Mouse (Mus musculus) erythroblast, adult 5-6 weeks (primary cell): Measurements from ENCODE around the gene Gm20388. TPM values are rescaled to one million over a fixed set of nuclear protein-coding genes. Genes with fewer than 3 reads are reported as not detected.

Source experiments
- ATAC-seq: replicated peaks from 2 replicates; pipeline ENCODE4 v1.8.0; 2016; ENCODE audit warnings: moderate number of reproducible peaks, mild to moderate bottlenecking, moderate TSS enrichment, inconsistent platforms; ENCODE audit not compliant: poor library complexity, low FRiP score, severe bottlenecking
- total RNA-seq, 2 experiments: library from RNA; stranded (forward) in 1 of 2; stranded (reverse) in 1 of 2; fragments of 150-400 nt in 1 of 2; fragments of 200-764, 138-1000 nt in 1 of 2; gene quantifications; 2 replicates each; pipeline versions ENCODE4 v1.2.3 to v1.2.4; 2015 to 2017; ENCODE audit warnings: low replicate concordance in 2 of 2

Gm20388 gene
- total RNA-seq, 2 experiments from 2014 or later: 2.9 to 7.8 TPM

DNA sequence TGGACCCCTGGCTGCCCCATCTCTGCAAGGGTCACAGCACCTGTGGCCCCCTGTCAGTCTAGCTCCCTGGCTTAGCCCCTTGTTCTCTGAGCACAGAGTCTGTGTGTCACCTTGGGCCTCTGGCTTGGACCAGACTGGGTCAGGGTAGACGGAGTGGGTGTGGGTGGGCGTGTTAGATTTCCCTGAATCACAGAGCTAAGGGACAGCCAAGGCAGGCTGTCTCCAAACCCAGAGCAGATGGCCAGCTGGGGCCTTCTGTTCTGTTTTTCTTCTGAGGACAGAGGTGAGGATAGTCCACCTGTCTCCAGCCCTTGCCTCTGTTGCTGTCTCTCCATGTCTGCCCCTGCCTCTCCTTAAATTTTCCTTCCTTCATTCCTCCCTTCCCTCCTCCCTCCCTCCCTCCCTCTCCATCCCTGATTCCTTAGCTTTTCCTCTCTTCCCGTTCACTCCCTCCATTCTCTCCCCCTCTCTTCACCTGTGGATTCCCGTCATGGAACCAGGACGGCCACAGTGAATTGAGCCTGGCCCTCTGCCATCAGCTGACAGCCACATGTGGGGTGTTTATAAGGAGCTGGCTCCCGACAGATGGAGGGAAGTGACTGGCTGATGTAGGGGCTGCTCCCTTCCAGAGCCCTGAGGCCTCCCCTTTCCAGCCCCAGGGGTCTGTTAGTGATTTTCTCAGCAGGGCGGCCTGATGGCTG lies 1852.5 kb downstream of the Gm20388 start:
- no peak for ATAC-seq

DNA sequence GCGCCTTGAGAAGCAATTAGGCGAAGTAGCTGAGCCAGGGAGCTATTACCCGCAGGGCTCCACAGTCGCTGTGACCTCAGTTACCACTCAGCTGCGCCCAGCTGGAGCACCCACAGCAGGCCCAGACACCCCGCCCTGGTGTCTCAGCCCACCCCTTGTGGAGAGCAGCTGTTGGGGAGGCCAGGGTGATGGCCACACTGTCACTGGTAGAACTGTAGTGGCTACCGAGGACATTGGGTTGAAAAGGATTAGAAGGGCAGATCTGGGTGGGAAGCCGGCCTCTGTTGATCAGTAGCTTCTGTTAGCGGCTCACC lies 1853.0 kb downstream of the Gm20388 start:
- no peak for ATAC-seq

DNA sequence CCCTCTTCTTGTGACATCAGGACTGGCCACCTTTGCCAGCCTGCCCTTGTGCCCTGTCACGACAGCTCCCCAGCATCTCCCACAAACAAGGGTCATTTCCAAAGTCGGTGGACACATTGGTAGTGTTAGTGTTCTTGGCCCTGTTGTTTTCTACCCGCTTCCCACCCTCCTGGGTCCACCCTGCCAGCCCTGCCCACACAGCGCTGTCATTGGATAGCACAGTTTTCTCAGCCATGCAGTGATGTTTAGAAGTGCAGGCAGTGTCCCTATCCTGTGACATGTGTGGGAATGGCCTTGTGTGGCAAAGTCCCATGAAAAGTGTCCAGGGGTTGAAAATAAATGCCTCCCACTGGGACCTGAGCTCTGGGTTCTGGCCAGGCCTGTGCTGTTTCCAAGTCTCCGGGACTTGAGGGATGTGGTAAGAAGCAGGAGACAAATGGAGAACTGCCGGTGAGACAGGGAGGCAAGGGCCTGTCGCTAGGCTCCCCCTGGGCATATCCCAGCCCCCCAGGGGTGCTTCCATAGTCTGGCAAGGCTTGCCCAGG lies 1855.0 kb downstream of the Gm20388 start:
- ATAC-seq: no peak

DNA sequence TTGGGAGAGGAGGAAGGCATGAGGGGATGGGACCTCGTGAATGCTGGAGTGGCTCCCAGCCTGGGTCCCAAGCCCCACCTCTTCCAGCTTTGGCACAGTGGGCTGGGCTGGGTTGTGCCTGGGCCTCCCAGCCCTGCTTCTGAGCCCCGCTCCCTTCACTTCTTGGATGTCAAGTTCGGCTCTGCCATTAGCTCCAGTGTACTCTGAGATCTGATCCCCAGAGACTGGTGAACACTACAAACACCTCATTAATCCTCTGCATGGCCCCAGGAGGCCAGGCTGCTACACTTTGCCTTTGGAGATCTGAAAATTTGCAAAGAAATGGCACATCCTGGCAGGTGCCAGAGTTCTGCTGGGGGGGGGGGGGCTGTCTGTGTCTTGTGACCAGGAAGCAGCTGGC lies 1858.5 kb downstream of the Gm20388 start:
- no peak for ATAC-seq

DNA sequence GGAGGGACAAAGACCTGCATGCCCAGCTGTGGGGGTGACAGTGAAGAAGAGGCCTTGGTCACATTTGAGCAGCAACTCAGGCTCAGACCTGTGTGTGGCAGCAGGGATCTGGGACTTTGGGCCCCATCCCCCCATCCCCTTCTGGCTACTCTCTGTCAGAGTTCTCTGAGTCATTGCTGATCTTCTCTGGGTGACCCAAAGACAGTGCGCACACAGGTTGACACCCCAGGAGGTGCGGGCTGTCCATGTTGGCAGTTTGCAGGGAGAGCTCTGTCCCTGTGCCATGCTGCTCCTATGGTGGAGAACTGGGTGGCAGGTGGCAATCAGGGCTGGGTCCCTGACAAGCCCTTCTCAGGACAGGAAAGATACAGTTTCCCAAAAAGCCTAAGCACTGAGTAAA lies 1859.0 kb downstream of the Gm20388 start:
- ATAC-seq: no peak

- no peak for ATAC-seq
Measured at GRCm38 (mm10) chr8:121770845-121771752, 1860.5 kb downstream of the Gm20388 start.

DNA sequence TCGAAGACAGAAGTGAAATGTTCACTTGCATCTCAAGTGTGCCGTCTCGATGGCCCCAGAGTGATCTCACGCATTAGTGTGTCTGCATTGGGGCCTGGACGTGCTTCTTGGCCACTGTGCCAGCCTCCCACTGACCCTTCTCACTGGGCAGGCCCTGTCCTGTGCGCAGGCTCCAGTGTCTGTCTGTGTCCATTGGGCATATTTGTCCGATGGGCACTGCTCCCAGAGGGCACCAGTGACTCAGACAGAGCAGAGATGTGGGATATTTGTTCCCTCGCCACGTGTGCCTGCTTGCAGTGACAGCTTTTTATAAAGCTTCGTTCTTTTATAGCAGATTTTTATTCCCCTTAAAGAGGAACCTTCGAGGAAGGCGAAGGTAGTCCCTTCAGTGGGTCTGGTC lies 1863.2 kb downstream of the Gm20388 start:
- no peak for ATAC-seq

- ATAC-seq: no peak
Measured at GRCm38 (mm10) chr8:121782493-121782892, 1871.9 kb downstream of the Gm20388 start.

DNA sequence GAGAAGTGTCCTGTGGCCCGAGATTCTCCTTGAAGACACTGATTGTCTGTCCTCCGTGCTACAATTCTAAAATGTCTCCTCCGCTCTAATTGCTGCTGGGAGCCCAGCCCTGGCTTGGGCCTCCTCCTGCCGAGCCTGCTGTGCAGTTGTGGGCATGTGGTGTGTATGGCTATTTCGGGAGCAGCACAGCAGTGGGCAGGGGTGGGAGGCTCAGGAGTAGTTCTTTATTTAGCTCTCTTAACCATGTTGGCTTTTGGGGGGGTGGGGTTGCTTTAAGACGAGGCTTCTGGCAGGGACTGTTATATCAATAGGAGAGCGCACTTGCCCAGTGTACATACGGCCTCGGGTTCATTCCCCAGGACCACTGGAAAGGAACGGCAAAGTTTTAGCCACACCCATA lies 1875.9 kb downstream of the Gm20388 start:
- no peak for ATAC-seq

- no peak for ATAC-seq
Measured at GRCm38 (mm10) chr8:121788786-121789185, 1878.1 kb downstream of the Gm20388 start.

GRCm38 (mm10) chr8:121792159-121792558 lies 1881.5 kb downstream of the Gm20388 start:
- no peak for ATAC-seq

GRCm38 (mm10) chr8:121792627-121793026 lies 1882.0 kb downstream of the Gm20388 start:
- no peak for ATAC-seq

DNA sequence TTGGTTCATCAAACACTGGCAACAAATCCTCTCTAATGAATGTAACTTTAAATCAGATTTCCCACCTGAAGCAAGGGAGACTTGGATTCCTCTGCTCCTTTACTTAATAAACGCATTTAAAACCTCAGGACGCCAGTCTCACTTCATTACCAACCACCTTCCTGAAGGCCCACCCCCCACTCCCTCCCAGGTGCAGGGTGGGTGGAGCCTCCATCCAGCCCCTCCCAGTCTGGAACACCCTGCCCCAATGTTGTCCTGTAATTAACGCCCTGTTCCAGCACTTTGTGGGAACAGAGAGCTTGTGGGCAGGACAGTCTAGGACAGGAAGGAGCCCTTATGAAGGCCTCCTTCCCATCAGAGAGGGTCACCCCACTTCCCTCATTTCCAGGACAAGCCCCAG lies 1883.5 kb downstream of the Gm20388 start:
- ATAC-seq: no peak

DNA sequence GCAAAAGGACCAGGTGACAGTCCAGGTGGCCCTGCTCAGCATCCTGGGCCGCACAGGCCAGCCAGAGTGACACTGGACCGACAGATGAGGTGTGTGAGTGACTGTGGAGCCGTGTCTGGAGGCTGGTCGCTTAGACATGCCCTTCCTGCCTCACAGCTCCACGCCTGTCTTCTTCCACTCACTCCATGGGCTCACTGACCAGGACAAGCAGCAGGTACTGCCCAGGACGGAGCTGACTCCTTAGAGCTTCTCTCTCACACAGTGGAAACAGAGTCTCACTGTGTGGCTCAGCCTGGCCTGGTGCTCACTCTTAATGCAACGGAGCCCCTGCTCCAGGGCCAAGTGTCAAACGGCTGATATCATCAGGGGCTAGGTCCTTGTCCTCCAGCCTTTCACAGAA lies 1884.8 kb downstream of the Gm20388 start:
- no peak for ATAC-seq

GRCm38 (mm10) chr8:121796406-121796805 lies 1885.8 kb downstream of the Gm20388 start:
- ATAC-seq: no peak

- ATAC-seq: no peak
Measured at GRCm38 (mm10) chr8:121798401-121798800, 1887.8 kb downstream of the Gm20388 start.

DNA sequence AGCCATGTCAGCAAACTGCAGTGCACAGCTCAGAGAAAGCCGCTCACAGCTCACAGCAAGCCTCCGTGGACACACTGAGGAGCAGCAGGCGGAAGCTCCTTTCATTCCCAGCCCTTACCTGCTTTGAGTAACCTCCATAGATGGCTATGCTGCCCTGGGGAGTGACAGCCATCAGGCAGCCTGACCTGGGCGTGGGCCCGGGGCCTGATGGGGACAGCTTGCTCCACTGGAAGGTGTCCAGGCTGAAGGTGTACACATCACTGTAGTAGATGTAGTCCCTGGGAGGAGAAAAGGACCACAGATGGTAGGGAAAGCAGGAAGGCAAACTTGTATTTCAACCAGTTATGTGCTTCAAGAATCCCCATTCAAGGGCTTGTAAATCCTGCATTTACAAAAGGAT lies 1894.2 kb downstream of the Gm20388 start:
- ATAC-seq: no peak

GRCm38 (mm10) chr8:121806126-121806525 lies 1895.5 kb downstream of the Gm20388 start:
- no peak for ATAC-seq

DNA sequence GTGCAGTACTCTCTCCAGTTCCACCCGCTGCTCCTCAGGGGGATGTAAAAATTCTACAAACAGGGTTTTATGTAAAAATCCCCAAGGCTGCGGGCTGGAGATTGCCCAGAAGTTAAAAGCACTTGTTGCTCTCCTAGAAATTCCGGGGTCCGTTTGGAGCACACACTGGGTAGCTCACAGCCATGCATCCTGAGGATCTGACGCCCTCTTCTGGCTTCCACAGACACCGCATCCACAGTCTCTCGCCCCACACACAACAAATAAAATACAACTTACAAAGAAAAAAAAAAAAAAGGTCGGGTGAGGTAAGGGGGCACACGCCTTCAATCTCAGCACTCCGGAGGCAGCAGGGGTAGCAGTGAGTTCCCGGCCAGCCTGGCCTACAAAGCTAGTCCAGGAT lies 1897.4 kb downstream of the Gm20388 start:
- no peak for ATAC-seq

GRCm38 (mm10) chr8:121809524-121810155 lies 1899.0 kb downstream of the Gm20388 start:
- ATAC-seq: no peak

DNA sequence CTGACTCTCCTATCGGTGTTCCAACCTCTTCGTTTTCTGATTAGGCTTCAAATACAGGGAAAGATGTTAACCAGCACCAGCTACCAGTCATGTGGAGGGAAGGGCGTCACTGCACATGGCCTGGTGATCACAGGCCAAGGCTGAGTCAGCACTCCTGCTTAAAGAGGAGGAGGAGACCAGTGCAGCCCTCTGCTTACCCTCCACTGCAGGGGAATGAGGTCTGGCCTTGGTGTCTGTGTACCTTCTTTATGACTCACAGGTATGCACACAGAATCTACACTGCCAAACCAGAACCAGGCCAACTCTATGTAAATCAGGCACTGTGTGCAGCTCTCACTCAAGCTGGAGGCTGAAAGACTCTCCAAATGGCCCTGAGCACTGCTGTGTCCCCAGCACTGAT lies 1900.9 kb downstream of the Gm20388 start:
- ATAC-seq: no peak
